Mouse (Mus musculus): ENCODE data around the gene Olfr1444. TPM values are rescaled to one million over a fixed set of nuclear protein-coding genes. Genes with fewer than 3 reads are reported as not detected.

Gene Olfr1444
- total and polyA plus RNA-seq, 3 experiments, result not detected

DNA sequence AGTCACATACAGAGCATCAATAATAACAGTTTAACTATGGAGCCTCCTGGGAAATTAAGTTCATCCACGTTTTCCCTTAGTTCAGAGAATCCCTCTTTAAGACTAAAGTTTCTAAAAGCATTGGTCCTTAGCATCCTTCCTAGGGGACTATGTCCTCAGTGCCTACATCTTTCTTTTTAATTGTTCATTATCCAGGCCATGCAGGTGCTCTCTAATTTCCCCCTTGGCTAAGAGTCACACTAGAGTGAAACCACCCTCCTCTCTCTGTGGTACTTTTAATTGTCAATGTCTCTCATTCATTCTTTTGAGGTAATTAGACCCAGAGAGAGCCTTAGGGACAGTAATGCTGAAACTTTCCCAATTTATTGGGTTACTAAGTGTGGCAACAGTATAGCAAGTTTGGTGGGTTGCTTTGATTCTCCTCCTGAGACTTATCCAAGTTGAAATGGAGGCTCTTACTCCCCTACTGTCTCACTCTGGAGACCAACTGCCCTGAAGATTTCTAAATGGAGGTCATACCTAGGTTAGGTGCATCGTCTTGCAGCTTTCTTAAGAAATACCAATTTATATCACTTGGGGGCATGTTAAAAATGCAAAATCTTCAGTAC, 26.2 kb upstream of the Olfr1444 start:
- H3K79me2 ChIP-seq (replicated peaks; ENCODE audit: control insufficient read depth, extremely low read depth, insufficient read depth, poor library complexity, severe bottlenecking), result no peaks in the 10 kb centered on the region
- no peak for TF ChIP-seq SIN3A (IDR thresholded peaks at IDR 0.05; ENCODE audit: low read length)
- TF ChIP-seq ZKSCAN1 (IDR thresholded peaks at IDR 0.05; ENCODE audit: borderline replicate concordance, low read depth, low read length), result no peak
- TF ChIP-seq USF1 (IDR thresholded peaks at IDR 0.05; ENCODE audit: low read depth, low read length), result no peak
- no peak for TF ChIP-seq NELFE (IDR thresholded peaks at IDR 0.05; ENCODE audit: low read depth, low read length)
- TF ChIP-seq E2F4 (IDR thresholded peaks at IDR 0.05; ENCODE audit: insufficient replicate concordance, low read depth, low read length), result no peak
- no peak for TF ChIP-seq CHD1 (IDR thresholded peaks at IDR 0.05; ENCODE audit: low read depth, low read length)
- no peak for TF ChIP-seq RAD21 (IDR thresholded peaks at IDR 0.05; ENCODE audit: low read depth, low read length)
- no peak for TF ChIP-seq ELF1 (IDR thresholded peaks at IDR 0.05; ENCODE audit: low read depth, low read length)
- TF ChIP-seq MAFK (IDR thresholded peaks at IDR 0.05; ENCODE audit: insufficient replicate concordance, low read length), result no peak
- TF ChIP-seq IRF4 (IDR thresholded peaks at IDR 0.05; ENCODE audit: low read depth, low read length), result no peak
- no peak overlapping the region for H3K4me2 ChIP-seq (ENCODE audit: insufficient read depth, low read depth, poor library complexity, severe bottlenecking)
- no peaks in the 10 kb centered on the region for H3K27me3 ChIP-seq (replicated peaks)
- peaks cover 37 to 71% of the 10 kb centered on the region in 2 experiments for H3K36me3 ChIP-seq (replicated peaks in 1 of 2; ENCODE audit: control insufficient read depth in 1 of 2, insufficient read depth in 1 of 2, low read length in 1 of 2)
- H3K4me3 ChIP-seq (replicated peaks in 1 of 3; ENCODE audit: low read depth in 2 of 3, low read length in 2 of 3, poor library complexity in 1 of 3), result no peak overlapping the region
- no peak overlapping the region for H3K27ac ChIP-seq (ENCODE audit: insufficient read depth, low read depth)
- dilution Hi-C loops (cut with MboI; ENCODE audit: extremely low pct_ligation_motif_present, extremely low pct_unique_long_range_greater_than_20kb, low sequenced_read_pairs), result no loop called here
- no peak for DNase-seq (ENCODE audit: extremely low read depth)
- no peaks in the 10 kb centered on the region for H3K9me3 ChIP-seq (replicated peaks; ENCODE audit: low read length)
- no peak overlapping the region for H3K9ac ChIP-seq (ENCODE audit: insufficient read depth, low read depth)
- in situ Hi-C loops (cut with MboI; ENCODE audit: low pct_ligation_motif_present, low pct_unique_long_range_greater_than_20kb, low sequenced_read_pairs), result no loop called here
- no peaks in the 10 kb centered on the region; a peak in 1 of 4 replicates for H3K4me1 ChIP-seq (ENCODE audit: control insufficient read depth in 1 of 2, insufficient read depth in 2 of 2)

DNA sequence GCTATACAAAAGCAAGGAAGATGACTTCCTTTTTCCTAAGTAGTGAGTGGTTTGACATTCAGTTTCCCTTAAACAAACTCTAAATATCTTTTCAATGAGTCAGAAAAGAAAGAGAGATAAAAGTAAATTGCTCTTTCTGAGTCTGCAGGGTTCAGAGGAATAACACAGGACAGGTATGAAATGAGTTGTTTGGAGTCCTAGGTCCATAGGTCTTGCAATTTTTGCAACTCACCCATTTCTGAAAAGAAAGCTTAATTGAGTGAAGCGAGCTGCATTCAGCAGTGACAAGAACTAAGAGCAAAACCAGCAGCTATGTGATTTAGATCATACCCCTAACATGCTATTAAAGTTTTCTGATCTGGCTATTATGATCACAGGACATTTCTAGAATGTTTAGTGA, 25.5 kb upstream of the Olfr1444 start:
- H3K4me1 ChIP-seq (ENCODE audit: control insufficient read depth in 1 of 2, insufficient read depth in 2 of 2), result no peaks in the 10 kb centered on the region; a peak in 1 of 4 replicates
- H3K4me2 ChIP-seq (ENCODE audit: insufficient read depth, low read depth, poor library complexity, severe bottlenecking), result no peak overlapping the region
- no peak overlapping the region for H3K27ac ChIP-seq (ENCODE audit: insufficient read depth, low read depth)
- H3K79me2 ChIP-seq (replicated peaks; ENCODE audit: control insufficient read depth, extremely low read depth, insufficient read depth, poor library complexity, severe bottlenecking), result no peaks in the 10 kb centered on the region
- in situ Hi-C loops (cut with MboI; ENCODE audit: low pct_ligation_motif_present, low pct_unique_long_range_greater_than_20kb, low sequenced_read_pairs), result no loop called here
- DNase-seq (ENCODE audit: extremely low read depth), result no peak
- H3K36me3 ChIP-seq (replicated peaks in 1 of 2; ENCODE audit: control insufficient read depth in 1 of 2, insufficient read depth in 1 of 2, low read length in 1 of 2), result peaks cover 36 to 71% of the 10 kb centered on the region in 2 experiments
- no peaks in the 10 kb centered on the region for H3K27me3 ChIP-seq (replicated peaks)
- H3K4me3 ChIP-seq (replicated peaks in 1 of 3; ENCODE audit: low read depth in 2 of 3, low read length in 2 of 3, poor library complexity in 1 of 3), result no peak overlapping the region
- no peak overlapping the region for H3K9ac ChIP-seq (ENCODE audit: insufficient read depth, low read depth)
- H3K9me3 ChIP-seq (replicated peaks; ENCODE audit: low read length), result no peaks in the 10 kb centered on the region
- TF ChIP-seq MYC (IDR thresholded peaks at IDR 0.05; ENCODE audit: low read depth, low read length) (no peak), IRF4 (IDR thresholded peaks at IDR 0.05; ENCODE audit: low read depth, low read length) (no peak), UBTF (IDR thresholded peaks at IDR 0.05; ENCODE audit: low read depth, low read length) (no peak), CTCF (conservative IDR thresholded peaks at IDR 0.05 in 1 of 2, IDR thresholded peaks at IDR 0.05 in 1 of 2; ENCODE audit: low read depth in 2 of 2, low read length in 2 of 2) (no peak), ELF1 (IDR thresholded peaks at IDR 0.05; ENCODE audit: low read depth, low read length) (no peak), NELFE (IDR thresholded peaks at IDR 0.05; ENCODE audit: low read depth, low read length) (no peak), BHLHE40 (IDR thresholded peaks at IDR 0.05; ENCODE audit: low read depth, low read length) (no peak), GABPA (IDR thresholded peaks at IDR 0.05; ENCODE audit: insufficient replicate concordance, low read depth, low read length) (no peak), PAX5 (IDR thresholded peaks at IDR 0.05; ENCODE audit: low read length) (no peak), SMC3 (IDR thresholded peaks at IDR 0.05; ENCODE audit: low read depth, low read length) (no peak), MAX (IDR thresholded peaks at IDR 0.05; ENCODE audit: low read length) (no peak), SIN3A (IDR thresholded peaks at IDR 0.05; ENCODE audit: low read length) (no peak), ZKSCAN1 (IDR thresholded peaks at IDR 0.05; ENCODE audit: borderline replicate concordance, low read depth, low read length) (no peak), ZNF384 (IDR thresholded peaks at IDR 0.05; ENCODE audit: low read depth, low read length) (no peak)
- dilution Hi-C loops (cut with MboI; ENCODE audit: extremely low pct_ligation_motif_present, extremely low pct_unique_long_range_greater_than_20kb, low sequenced_read_pairs), result no loop called here
